Mouse (Mus musculus): ENCODE data around the gene Six6.

Gene Six6

GRCm38 (mm10) chr12:72939616-72940015, at the start of gene Six6:
Gene Six6 (plus strand): TSS chr12:72939892.
- no peak for DNase-seq (ENCODE audit: low read depth)

- no peak for DNase-seq (ENCODE audit: low read depth)
Measured at GRCm38 (mm10) chr12:72917159-72917993, 22.3 kb upstream of the Six6 start.

- DNase-seq (ENCODE audit: low read depth): no peak
Measured at GRCm38 (mm10) chr12:72936751-72937150, 2.9 kb upstream of the Six6 start.

- no peak for DNase-seq (ENCODE audit: low read depth)
Measured at GRCm38 (mm10) chr12:72937537-72938120, 2.1 kb upstream of the Six6 start.

- DNase-seq (ENCODE audit: low read depth): no peak
Measured at GRCm38 (mm10) chr12:72938176-72938575, 1.5 kb upstream of the Six6 start.

GRCm38 (mm10) chr12:72938600-72939490, 847 bp upstream of the Six6 start:
- no peak for DNase-seq (ENCODE audit: low read depth)

GRCm38 (mm10) chr12:72940071-72940821, 554 bp downstream of the Six6 start, which contains the start of gene 4930447C04Rik:
Gene 4930447C04Rik (minus strand): TSS chr12:72940774.
- DNase-seq (ENCODE audit: low read depth): no peak

GRCm38 (mm10) chr12:72940822-72941397, 1.2 kb downstream of the Six6 start:
- no peak for DNase-seq (ENCODE audit: low read depth)

- no peak for DNase-seq (ENCODE audit: low read depth)
Measured at GRCm38 (mm10) chr12:72941398-72942051, 1.8 kb downstream of the Six6 start.

- DNase-seq (ENCODE audit: low read depth): no peak
Measured at GRCm38 (mm10) chr12:72942171-72942570, 2.5 kb downstream of the Six6 start.

GRCm38 (mm10) chr12:72943574-72944110, 4.0 kb downstream of the Six6 start:
- no peak for DNase-seq (ENCODE audit: low read depth)

- DNase-seq (ENCODE audit: low read depth): no peak
Measured at GRCm38 (mm10) chr12:72944411-72945225, 4.9 kb downstream of the Six6 start.

- DNase-seq (ENCODE audit: low read depth): no peak
Measured at GRCm38 (mm10) chr12:72945301-72946063, 5.8 kb downstream of the Six6 start.

GRCm38 (mm10) chr12:72946064-72946395, 6.3 kb downstream of the Six6 start:
- no peak for DNase-seq (ENCODE audit: low read depth)

GRCm38 (mm10) chr12:72946805-72947204, 7.1 kb downstream of the Six6 start:
- DNase-seq (ENCODE audit: low read depth): no peak

- DNase-seq (ENCODE audit: low read depth): no peak
Measured at GRCm38 (mm10) chr12:72947335-72947734, 7.6 kb downstream of the Six6 start.

GRCm38 (mm10) chr12:72953089-72953488, 13.4 kb downstream of the Six6 start:
- no peak for DNase-seq (ENCODE audit: low read depth)

- DNase-seq (ENCODE audit: low read depth): no peak
Measured at GRCm38 (mm10) chr12:72953858-72954257, 14.2 kb downstream of the Six6 start.

- no peak for DNase-seq (ENCODE audit: low read depth)
Measured at GRCm38 (mm10) chr12:72954906-72955305, 15.2 kb downstream of the Six6 start.
